Mouse (Mus musculus): ENCODE data around the gene Psmd4.
A peak's percentile ranks its signal among the peaks of the same experiment; 100 is the strongest.
"Not testable (repeated sequence)": the region's sequence is repeated elsewhere in the genome, so short reads cannot be mapped to it uniquely, and the experiment has no call there.

Psmd4 gene

DNA sequence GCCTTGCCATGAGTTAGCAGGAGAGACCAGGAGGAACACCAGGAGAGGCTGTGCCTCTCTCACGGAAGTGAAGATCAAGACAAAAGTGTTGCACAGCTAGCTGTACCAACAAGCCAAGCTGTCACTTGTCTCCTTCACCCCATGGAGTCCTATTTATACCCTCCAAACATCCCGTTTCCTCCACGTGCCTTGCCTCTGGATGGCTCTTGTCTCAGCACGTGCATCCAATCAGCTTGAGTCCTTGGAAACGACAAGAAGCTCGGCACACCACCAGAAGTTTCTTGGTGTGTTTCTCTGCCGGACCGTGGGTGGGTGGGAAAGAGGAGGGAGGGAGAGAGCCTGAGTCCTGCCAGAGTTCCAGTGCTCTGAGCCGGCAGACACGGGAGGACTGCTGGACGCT is 17.9 kb downstream of the Psmd4 start:
- DNase-seq (ENCODE audit: low spot score in 2 of 2): peak in 1 of 2 experiments; percentile 45

DNA sequence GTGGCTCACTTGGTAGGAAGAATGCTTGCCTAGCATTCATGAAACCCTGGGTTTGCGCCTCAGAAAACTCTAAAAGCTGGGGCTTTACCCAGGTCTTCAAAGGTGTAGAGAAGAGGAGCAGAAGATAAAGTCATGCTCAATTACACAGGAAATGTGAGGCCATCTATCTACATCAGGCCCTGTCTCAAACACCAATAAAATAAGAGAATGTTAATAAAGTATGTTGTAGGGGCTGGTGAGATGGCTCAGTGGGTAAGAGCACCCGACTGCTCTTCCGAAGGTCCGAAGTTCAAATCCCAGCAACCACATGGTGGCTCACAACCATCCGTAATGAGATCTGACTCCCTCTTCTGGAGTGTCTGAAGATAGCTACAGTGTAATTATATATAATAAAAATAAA is 21.5 kb downstream of the Psmd4 start:
- not testable (repeated sequence) for DNase-seq (ENCODE audit: low spot score in 2 of 2)

DNA sequence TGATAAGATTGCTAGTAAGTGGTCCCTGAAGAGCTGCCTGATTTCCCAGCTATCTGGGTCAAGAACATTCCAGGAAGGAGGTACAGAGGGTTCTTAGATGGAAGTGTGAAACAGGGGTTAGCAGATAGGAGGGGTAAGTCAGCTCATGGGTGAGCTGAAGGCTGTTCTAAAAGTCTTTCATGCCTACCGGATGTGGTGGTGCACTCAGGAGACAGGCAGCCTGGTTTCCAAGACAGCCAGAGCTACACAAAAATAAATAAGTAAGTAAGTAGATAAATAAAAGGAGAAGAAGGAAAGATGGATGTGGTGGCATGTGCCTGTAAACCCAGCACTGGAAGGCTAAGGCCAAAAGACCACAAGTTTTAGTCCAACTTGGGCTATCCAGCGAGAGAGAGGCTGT is 23.7 kb downstream of the Psmd4 start:
- no peak for DNase-seq (ENCODE audit: low spot score in 2 of 2)

DNA sequence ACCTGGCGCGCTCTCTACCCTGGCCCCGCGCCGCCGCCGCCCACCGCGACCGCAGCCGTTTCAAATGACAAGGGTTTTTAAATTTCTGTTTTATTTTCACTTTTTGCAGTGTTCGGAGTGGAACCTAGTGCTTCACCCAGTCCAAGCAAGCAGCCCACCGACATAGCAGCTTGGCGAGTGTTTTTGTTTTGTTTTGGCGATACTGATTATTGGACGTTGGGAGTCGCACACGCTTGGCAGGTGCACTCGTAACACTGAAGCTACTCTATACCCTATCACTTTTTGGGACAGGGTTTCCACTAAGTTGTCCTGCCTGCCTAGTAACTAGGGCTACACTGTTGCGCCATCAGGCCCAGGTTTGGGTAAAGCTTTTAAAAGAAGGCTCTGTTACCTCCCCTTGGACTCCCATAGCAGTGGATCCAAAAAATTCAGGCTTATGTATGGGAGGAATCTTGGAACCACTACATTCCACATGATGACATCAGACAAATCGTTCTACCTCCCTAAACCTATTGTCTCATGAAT is 25.8 kb downstream of the Psmd4 start:
- no peak for DNase-seq (ENCODE audit: low spot score in 2 of 2)

DNA sequence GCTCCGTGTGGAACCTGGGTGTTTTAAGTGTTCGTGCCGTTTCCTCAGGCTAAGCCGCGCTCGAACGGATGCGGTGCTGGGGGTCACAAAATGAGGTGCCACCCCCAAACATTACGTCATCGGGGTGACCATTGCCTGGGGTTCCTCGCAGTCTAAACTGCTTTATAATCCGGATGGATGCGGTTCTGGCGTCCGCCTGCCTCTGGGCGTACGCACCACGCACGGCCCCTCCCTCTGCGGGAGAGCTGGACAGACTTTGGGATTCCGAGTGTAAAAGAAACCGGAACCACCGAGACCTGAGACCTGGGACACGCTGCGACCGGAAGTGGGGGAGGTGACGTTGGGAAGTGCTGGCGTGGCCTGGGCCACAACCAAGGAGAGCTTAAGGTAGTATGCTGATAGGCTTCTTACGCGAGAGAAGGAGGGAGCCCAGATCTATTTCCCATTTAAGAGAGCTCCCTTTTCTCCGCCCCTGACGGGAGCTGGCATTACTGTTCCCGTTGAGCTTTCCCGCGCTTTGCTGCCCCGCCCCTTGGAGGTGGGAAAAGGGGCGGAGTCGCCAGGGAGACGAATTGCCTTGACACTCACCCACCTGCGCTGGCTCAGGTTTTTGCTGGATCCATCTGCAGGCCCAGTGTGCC is 26.4 kb downstream of the Psmd4 start:
- peak; percentile 90 to 95 for DNase-seq (ENCODE audit: low spot score in 2 of 2)

DNA sequence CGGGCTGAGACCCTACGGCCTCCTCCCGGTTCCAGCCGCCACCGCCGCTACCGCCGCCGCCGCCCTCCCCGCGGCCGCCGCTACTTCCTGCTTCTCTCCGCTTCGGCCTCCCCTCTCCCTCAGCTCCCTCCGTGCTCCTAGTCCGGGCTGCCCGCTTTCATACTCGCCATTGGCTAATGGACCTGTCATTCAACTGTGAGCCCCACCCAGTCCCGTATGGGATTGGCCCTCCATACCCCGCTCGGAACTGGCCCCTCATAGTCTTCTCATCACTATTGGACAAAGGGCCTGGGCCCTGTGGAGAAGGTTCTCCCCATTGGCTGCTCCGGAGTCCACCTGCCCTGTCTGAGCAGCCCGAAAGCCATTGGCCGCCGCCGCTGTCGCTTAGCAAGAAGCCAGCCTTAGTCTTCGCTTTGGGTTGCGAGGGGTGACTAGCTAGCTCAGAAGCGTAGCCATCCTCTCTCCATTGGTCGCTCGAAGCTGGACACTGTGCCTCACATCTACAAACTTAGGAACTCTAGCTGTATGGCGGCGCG is 27.0 kb downstream of the Psmd4 start, which contains the start of gene Zfp687:
TSS of gene Zfp687 (minus strand) at position 112 of the 536 bp plus-strand sequence.
- DNase-seq (ENCODE audit: low spot score in 2 of 2): peak; percentile 99

DNA sequence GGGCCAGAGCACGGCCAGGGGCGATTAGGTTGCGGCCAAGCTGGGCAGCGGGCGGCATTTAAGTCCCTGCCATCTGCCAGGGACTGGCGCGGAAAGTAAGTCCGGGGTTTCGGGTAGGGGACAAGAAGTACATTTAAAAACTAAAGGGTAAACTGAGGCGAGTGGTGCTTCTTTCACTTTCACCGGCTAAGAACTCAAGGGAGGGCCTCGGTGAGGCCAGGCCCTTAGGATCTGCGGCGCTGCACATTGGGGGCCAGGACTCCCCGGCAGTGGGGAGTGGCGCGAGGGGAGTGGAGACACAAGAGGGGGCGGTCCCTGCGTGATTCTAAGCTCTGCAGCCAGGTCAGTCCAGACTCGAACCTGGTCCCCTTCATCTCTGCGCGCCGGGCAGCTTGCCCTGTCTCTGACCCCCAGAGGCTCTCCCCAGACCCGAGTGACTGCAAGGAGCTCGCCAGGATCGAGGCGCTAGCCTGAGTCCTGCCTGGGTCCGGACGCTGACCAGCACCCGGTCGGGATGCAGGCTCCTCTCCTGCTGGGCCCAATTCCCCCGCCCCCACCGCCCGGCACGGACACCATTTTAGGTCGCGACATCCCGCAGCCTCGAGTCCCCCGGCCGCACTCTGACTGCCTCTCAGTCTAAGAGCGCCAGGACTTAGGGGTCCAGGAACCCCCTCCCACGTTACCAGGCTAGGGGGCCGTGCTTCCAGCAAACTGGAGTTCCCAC is 27.8 kb downstream of the Psmd4 start:
- DNase-seq (ENCODE audit: low spot score in 2 of 2): no peak

DNA sequence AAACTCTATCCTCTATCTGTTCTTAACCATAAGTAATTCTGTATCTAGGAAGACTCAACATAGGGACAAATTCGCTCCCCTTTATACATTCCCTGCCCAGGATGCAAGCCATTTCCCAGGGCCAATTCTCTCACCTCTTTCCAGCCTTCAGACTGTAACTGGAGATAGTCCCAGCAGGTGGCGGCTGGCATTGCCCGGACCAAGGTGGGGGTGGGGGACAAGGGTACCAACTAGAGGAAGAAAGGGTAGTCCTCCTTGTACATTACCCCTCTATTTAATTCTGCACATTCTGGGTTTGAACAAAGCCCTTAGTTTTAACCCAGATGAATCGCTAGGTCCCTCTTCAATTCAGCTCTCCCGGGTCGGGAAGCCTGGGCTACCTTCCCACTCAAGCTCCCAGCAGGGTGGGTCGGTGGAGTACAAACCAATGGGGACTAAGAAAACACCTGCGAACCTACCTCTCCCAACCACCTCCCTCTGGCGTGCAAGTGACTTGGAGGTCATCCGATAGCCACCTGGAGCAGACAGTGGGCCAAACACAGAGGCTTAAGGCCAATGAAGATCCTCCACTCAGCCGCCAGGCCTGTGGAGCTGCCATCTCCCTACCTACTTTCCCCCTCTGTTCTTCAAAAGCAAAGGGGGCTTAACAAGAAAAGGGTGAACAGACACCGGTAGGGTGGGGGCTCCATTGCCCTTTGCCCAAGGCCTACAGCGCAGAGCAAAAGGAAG is 28.6 kb downstream of the Psmd4 start:
- DNase-seq (ENCODE audit: low spot score in 2 of 2): no peak

DNA sequence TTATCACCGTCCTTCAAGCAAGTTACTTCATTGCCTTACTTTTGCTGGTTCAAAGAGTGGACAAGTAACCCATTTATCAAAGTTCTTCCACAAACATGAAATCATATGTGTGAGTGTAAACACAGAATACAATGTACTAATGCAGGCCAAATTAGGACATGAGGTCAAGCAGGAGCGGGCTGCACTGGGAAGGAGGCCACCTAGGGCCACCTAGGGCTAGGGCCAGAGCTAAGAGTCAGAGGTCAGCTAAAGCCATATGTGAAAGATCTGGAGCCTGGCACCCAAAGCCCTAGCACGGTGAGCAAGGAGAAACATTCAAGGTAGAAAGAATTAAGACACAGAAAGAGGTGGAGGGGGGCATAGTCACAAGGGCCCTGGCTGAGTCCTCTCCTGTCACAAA is 29.4 kb downstream of the Psmd4 start:
- DNase-seq (ENCODE audit: low spot score in 2 of 2): no peak

DNA sequence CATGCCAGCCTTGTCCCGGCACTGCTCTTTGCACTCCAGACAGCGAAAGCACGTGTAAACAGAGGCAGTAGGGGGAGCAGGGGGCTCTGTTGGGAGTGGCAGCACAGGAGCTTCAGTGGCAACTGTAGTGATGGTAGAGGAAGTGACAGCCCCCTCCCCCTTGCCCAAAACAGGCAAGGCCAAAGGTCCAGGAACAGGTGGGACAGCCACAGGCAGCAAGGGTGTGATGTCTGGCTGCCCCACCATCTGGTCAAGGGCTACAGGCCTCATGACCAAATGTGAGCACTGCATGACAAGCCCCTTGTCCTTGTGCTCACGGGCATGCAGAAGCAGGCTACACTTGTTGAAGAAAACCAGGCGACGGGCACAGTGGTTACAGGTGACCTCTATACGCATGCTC is 32.0 kb downstream of the Psmd4 start:
- no peak for DNase-seq (ENCODE audit: low spot score in 2 of 2)

DNA sequence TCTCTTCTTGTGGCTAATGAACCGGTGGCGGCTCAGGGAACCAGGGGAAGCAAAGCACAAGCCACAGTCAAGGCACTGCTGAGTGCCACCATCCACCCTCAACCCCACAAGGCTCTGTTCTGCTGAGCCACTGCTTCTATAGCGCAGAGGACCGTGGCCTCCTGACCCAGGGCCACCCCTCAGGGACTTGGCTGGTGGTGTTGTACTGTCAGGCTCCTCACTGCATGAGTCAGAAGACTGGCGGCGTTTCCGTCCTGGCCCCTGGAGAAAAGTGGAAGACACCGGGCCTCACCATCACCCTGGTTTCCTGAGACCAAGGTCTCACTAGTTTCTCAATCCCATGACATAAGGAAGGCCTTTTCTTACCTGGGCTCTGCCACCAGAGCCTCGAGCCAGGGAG is 34.7 kb downstream of the Psmd4 start:
- DNase-seq (ENCODE audit: low spot score in 2 of 2): no peak

DNA sequence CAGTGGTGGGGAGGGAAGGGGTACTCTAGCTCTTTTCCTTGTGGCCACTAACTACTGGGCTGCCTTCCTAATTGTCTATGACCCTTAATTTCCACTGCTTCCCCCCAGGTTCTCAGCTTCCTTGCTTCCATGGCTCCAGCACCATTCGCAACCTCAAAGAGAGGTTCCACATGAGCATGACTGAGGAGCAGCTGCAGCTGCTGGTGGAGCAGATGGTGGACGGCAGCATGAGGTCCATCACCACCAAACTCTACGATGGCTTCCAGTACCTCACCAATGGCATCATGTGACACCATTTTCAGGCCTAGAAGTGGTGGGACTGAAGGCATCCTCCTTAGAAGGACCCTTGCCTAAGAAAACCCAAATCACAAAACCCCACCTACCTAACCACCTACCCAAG is 36.8 kb downstream of the Psmd4 start:
- no peak for DNase-seq (ENCODE audit: low spot score in 2 of 2)

DNA sequence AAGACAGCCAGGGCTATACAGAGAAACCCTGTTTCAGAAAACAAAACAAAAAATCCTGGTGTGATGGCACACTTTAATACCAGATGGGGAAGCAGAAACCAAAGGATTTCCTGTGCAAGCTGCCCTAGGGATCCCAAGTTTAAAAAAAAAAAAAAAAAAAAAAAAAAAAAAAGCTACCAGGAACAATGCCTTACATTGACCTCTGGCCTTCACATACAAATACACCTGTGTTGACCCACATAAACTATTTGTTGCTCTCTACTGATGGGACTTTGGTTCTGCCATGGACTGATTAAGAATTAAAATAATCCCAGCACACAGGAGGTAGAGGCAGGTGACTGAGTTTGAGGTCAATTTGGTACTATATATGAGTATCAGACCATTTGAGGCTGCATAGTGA is 39.1 kb downstream of the Psmd4 start:
- DNase-seq (ENCODE audit: low spot score in 2 of 2): no peak

DNA sequence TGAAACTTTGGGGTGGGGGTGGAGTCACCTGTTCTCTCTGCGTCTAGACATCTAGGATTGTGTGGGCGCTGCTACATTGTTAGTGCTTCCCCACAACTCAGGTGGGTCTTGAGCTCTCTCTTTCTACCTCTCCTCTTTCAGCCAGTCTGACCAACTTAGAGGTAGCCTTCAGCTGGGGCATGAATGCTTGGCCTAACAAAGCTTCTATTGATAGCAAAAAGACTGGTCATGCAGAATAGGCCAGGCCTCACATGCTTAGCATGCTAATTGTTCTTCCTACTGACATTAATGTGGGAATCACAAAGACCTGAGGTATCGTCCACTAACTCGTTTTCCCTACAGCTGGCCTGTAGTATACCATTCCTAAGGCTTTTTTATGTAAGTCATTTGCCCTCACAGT is 39.8 kb downstream of the Psmd4 start:
- DNase-seq (ENCODE audit: low spot score in 2 of 2): no peak

DNA sequence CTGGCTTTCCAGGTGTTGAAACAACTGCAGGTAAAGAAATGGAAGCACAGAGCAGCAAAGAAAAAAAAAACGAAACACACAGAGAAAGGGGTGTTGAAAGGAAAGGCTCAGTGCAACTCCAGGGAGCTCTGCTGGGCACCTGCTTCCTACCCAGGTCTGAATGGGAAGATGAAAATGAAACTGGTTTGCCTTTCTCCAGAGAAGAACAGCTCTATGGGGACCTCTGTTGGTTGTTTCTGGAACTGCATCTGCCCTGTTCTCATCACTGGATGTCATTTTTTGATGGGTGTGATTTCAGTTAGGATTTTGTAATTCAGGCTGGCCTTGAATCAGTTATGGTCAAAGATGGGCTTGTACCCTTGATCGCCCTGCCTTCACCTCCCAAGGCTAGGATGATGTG is 45.5 kb downstream of the Psmd4 start:
- peak in 1 of 2 experiments; percentile 50 for DNase-seq (ENCODE audit: low spot score in 2 of 2)

DNA sequence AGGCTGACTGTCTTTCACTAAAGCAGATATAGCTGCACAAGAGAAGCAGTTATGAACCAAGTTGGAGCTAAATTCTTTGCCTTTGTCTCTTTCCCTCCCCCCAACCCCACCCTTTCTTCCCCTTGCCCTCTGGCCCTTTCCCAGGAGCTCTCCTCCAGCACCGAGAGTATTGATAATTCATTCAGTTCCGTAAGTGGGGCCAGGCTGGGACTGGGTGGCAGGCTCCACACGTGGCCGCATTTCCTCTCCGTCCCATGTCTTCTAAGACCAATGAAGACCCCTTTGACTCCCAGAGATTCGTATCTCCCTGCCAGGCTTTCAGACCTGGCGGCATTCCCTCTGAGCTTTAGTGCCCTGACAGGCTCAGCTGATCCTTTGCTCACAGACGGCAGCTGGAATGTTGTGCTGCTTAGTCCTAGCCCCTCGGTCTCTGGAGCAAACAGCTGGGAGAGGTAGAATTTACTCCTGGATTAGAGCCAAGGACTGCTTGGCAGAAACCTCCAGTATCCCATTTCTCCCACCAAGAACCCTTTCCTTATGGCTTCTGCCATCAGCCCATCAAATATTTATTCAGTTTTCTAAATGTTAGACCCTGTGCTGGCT is 53.2 kb downstream of the Psmd4 start:
- no peak for DNase-seq (ENCODE audit: low spot score in 2 of 2)

DNA sequence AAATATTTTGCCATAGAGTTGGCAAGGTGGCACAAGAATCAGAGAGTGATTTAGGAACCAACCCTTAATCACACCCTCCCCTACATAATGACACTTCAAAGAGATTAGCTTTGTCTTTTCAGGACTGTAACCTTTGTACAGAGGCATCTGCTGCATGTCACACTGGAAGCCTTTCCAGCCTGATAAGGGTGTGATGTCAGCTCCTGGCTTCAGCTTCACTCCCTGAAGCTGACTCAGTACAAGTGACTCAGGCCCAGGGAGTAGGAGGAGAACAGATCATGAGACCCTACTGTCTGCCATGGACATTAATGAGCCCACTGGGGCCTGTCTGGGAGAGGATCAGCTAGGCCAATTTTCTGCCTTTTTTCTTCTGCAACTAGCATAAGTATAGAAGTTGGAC is 54.8 kb downstream of the Psmd4 start:
- no peak for DNase-seq (ENCODE audit: low spot score in 2 of 2)

DNA sequence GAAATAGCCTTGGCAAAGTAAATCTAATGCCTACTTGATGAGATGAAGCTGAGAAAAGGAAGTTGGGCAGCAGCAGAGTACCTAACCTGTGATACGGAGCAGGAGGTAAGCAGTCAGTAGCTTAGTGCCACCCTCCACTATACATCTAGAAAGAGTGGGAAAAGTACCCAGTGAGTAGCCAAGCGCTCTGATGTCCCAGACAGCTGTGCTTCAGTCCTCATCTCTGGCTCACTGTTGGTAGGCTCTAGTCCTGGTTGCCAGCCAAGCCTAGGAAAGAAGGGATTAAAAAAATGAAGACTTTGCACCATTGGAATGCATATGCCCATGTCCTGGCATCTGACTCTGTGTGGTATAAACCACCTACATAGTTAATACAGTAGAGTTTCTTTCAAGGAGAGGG is 56.9 kb downstream of the Psmd4 start:
- no peak for DNase-seq (ENCODE audit: low spot score in 2 of 2)

DNA sequence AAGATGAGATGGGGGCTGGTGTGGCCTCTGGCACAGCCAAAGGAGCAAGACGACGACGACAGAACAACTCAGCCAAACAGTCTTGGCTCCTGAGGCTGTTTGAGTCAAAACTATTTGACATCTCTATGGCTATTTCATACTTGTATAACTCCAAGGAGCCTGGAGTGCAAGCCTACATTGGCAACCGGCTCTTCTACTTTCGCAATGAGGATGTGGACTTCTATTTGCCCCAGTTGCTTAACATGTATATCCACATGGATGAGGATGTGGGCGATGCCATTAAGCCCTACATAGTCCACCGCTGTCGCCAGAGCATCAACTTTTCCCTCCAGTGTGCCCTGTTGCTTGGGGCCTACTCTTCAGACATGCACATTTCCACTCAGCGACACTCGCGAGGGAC is 58.1 kb downstream of the Psmd4 start:
- no peak for DNase-seq (ENCODE audit: low spot score in 2 of 2)
